ENCODE assay signal across 9 mouse cellular contexts in genomic region chr1:190045797-190046196, GRCm38 (mm10).
A peak's percentile ranks its signal among the peaks of the same experiment; 100 is the strongest.
DNase-seq lines count a peak whose midpoint lies in the region; ATAC-seq lines count a peak whose summit lies in the region.
"Had no signal": no experiment of that assay in that cellular context is flagged by ENCODE, and none has a peak within 500 bp of the region (broad histone marks: within the 10 kb centered on the region; RNA-seq: fewer than 3 reads in every experiment).

No protein-coding gene starts in this region.

- H3K9ac ChIP-seq in intestine, embryonic 14.5 days (ENCODE audit: low read length): no peak overlapping the region
- no peak overlapping the region for H3K9ac ChIP-seq in intestine, embryonic 15.5 days
- no peak overlapping the region for H3K9ac ChIP-seq in forebrain, embryonic 15.5 days (replicated peaks)
- no peak overlapping the region for H3K9ac ChIP-seq in midbrain, embryonic 13.5 days (replicated peaks)
- H3K9ac ChIP-seq: neural tube, embryonic 13.5 days had no signal

- ATAC-seq in intestine, embryonic 14.5 days (replicated peaks; ENCODE audit: low FRiP score, low TSS enrichment, low read depth): no peak
- ATAC-seq in intestine, embryonic 15.5 days: no peak
- peak; percentile 58 for ATAC-seq in forebrain, embryonic 15.5 days (replicated peaks)
- ATAC-seq in midbrain, embryonic 13.5 days: peak; percentile 78
- ATAC-seq in megakaryocyte progenitor cell, adult 5-6 weeks (replicated peaks; ENCODE audit: poor library complexity): no peak

- no peaks in the 10 kb centered on the region for H3K4me1 ChIP-seq in intestine, embryonic 14.5 days (replicated peaks; ENCODE audit: control insufficient read depth, insufficient read depth, low read length)
- H3K4me1 ChIP-seq in intestine, embryonic 15.5 days (replicated peaks): no peaks in the 10 kb centered on the region
- H3K4me1 ChIP-seq in forebrain, embryonic 15.5 days: no peaks in the 10 kb centered on the region
- H3K4me1 ChIP-seq in midbrain, embryonic 13.5 days (replicated peaks): peaks cover 9% of the 10 kb centered on the region; the same call in 1 of the 2 replicates
- H3K4me1 ChIP-seq: neural tube, embryonic 13.5 days had no signal

- no peak overlapping the region for H3K4me3 ChIP-seq in intestine, embryonic 14.5 days (ENCODE audit: low read depth, low read length)
- H3K4me3 ChIP-seq in intestine, embryonic 15.5 days (replicated peaks): no peak overlapping the region
- H3K4me3 ChIP-seq in forebrain, embryonic 15.5 days: no peak overlapping the region
- no peak overlapping the region for H3K4me3 ChIP-seq in midbrain, embryonic 13.5 days (replicated peaks)
- H3K4me3 ChIP-seq: neural tube, embryonic 13.5 days had no signal

- WGBS in intestine, embryonic 14.5 days: 42% methylated on average over 1 of the region's 1 CpGs
- WGBS in intestine, embryonic 15.5 days: 30% methylated on average over 1 of the region's 1 CpGs
- WGBS in forebrain, embryonic 15.5 days: 10% methylated on average over 1 of the region's 1 CpGs
- WGBS in midbrain, embryonic 13.5 days: 40% methylated on average over 1 of the region's 1 CpGs

- H3K36me3 ChIP-seq in intestine, embryonic 14.5 days (ENCODE audit: control insufficient read depth, insufficient read depth, low read length): no peaks in the 10 kb centered on the region
- no peaks in the 10 kb centered on the region for H3K36me3 ChIP-seq in intestine, embryonic 15.5 days
- no peaks in the 10 kb centered on the region for H3K36me3 ChIP-seq in forebrain, embryonic 15.5 days
- H3K36me3 ChIP-seq in midbrain, embryonic 13.5 days: no peaks in the 10 kb centered on the region
- H3K36me3 ChIP-seq: neural tube, embryonic 13.5 days had no signal

- H3K4me2 ChIP-seq in intestine, embryonic 14.5 days (ENCODE audit: low read length): no peak overlapping the region
- H3K4me2 ChIP-seq in intestine, embryonic 15.5 days (replicated peaks): no peak overlapping the region
- no peak overlapping the region for H3K4me2 ChIP-seq in forebrain, embryonic 15.5 days (replicated peaks)
- H3K4me2 ChIP-seq in midbrain, embryonic 13.5 days (replicated peaks): no peak overlapping the region
- H3K4me2 ChIP-seq: neural tube, embryonic 13.5 days had no signal

- DNase-seq in intestine, embryonic 14.5 days (ENCODE audit: low spot score): peak; percentile 69
- peak; percentile 50 to 61 for DNase-seq in adrenal gland, postnatal 36 days
- DNase-seq in kidney, postnatal 4 days: peak; percentile 48 to 64
- no peak for DNase-seq in urinary bladder, postnatal 25 days (ENCODE audit: low spot score)

- H3K27me3 ChIP-seq in intestine, embryonic 14.5 days (replicated peaks; ENCODE audit: control insufficient read depth, insufficient read depth, low read length): no peaks in the 10 kb centered on the region
- H3K27me3 ChIP-seq in intestine, embryonic 15.5 days (replicated peaks): no peaks in the 10 kb centered on the region
- H3K27me3 ChIP-seq in forebrain, embryonic 15.5 days: peaks cover 5% of the 10 kb centered on the region; the same call in 1 of the 2 replicates
- H3K27me3 ChIP-seq in midbrain, embryonic 13.5 days: 0 out of 2 replicates have a peak, but pooled peaks cover 3% of the 10 kb centered on the region
- H3K27me3 ChIP-seq: neural tube, embryonic 13.5 days had no signal

- no peak overlapping the region for H3K27ac ChIP-seq in intestine, embryonic 14.5 days (ENCODE audit: low read depth)
- H3K27ac ChIP-seq in intestine, embryonic 15.5 days: no peak overlapping the region
- H3K27ac ChIP-seq in forebrain, embryonic 15.5 days (replicated peaks): no peak overlapping the region
- H3K27ac ChIP-seq in midbrain, embryonic 13.5 days: no peak overlapping the region
- H3K27ac ChIP-seq: neural tube, embryonic 13.5 days had no signal

- peaks cover 4% of the 10 kb centered on the region; the same call in 1 of the 2 replicates for H3K9me3 ChIP-seq in intestine, embryonic 14.5 days (ENCODE audit: control insufficient read depth, low read length)
- H3K9me3 ChIP-seq in intestine, embryonic 15.5 days: no peaks in the 10 kb centered on the region
- no peaks in the 10 kb centered on the region for H3K9me3 ChIP-seq in forebrain, embryonic 15.5 days
- H3K9me3 ChIP-seq in midbrain, embryonic 13.5 days: peaks cover 3% of the 10 kb centered on the region; the same call in 1 of the 2 replicates

Comparison
In these comparisons a context has a peak if more than half of its experiments do, and no peak if none do; other contexts are left out.
1. ATAC-seq: peak in forebrain, embryonic 15.5 days (single experiment) and midbrain, embryonic 13.5 days (single experiment); none in intestine, embryonic 14.5 days (single experiment), intestine, embryonic 15.5 days (single experiment) and megakaryocyte progenitor cell, adult 5-6 weeks (single experiment).